Mouse (Mus musculus) heart, adult 2 months (tissue): ENCODE data around the gene Ccdc12. TPM values are rescaled to one million over a fixed set of nuclear protein-coding genes. Genes with fewer than 3 reads are reported as not detected.

Experiments used
- DNase-seq, 2 experiments: peaks; one replicate each; pipeline ENCODE4 v3.0.0; 2021
- H3K27ac ChIP-seq: fragments of 200-600 bp; 2 replicates; pipeline ENCODE4 v1.8.1; 2022
- H3K27me3 ChIP-seq: fragments of 200-500 bp; 2 replicates; pipeline ENCODE4 v1.6.1; 2012; ENCODE audit warnings: mild to moderate bottlenecking, low read length, inconsistent platforms, mixed read lengths; ENCODE audit not compliant: control insufficient read depth, insufficient read depth
- H3K36me3 ChIP-seq: fragments of 200-500 bp; 2 replicates; pipeline ENCODE4 v1.6.1; 2012; ENCODE audit warnings: low read length, inconsistent platforms; ENCODE audit not compliant: control insufficient read depth, insufficient read depth
- H3K4me1 ChIP-seq: fragments of 200-500 bp; 2 replicates; pipeline ENCODE4 v1.6.1; 2011; ENCODE audit warnings: low read length; ENCODE audit not compliant: control insufficient read depth, insufficient read depth
- H3K4me3 ChIP-seq: fragments of 200-600 bp; 2 replicates; pipeline ENCODE4 v1.8.1; 2022
- H3K79me2 ChIP-seq: fragments of 200-500 bp; replicated peaks from 2 replicates; pipeline ENCODE4 v1.6.1; 2012; ENCODE audit warnings: mild to moderate bottlenecking, inconsistent platforms, low read length, moderate library complexity, mixed read lengths; ENCODE audit not compliant: control insufficient read depth, insufficient read depth
- H3K9ac ChIP-seq: fragments of 200-500 bp; 2 replicates; pipeline ENCODE4 v1.6.1; 2012; ENCODE audit warnings: low read depth, mild to moderate bottlenecking, control low read depth, inconsistent platforms, low read length, mixed read lengths
- CTCF ChIP-seq: fragments of 200-600 bp; IDR thresholded peaks from 2 replicates; pipeline ENCODE4 v1.8.1; 2022; ENCODE audit warnings: antibody characterized with exemption, mild to moderate bottlenecking, moderate library complexity
- EP300 ChIP-seq: fragments of 200-500 bp; IDR thresholded peaks from 2 replicates; pipeline ENCODE4 v1.6.1; 2011; ENCODE audit warnings: low read depth, low read length, control low read depth; ENCODE audit not compliant: insufficient read depth
- POLR2A ChIP-seq: fragments of 200-500 bp; IDR thresholded peaks from 2 replicates; pipeline ENCODE4 v1.6.1; 2011; ENCODE audit warnings: mild to moderate bottlenecking, low read depth, low read length, control low read depth; ENCODE audit not compliant: insufficient read depth
- WGBS: fragments of 180-500 bp; shearing (Covaris S2); methylation state at CpG from one replicate; pipeline ENCODE4 v1.1.7; 2018; 5-methylcytosine and 5-hydroxymethylcytosine counted together
- intact Hi-C: fragments of 180-260 bp; cut with DNase I; formaldehyde crosslinking; loops from one replicate; pipeline ENCODE4 v1.15.1; 2025
- polyA plus RNA-seq: library from polyadenylated mRNA; depleted of rRNA; stranded (reverse); fragments of >200 nt; gene quantifications from 2 replicates; pipeline ENCODE4 v1.2.3, GENCODE M21; 2012
- total RNA-seq, 2 experiments: library from RNA; stranded (reverse); gene quantifications; 2 replicates each; pipeline ENCODE4 v1.2.3; 2021

The Ccdc12 gene
- total and polyA plus RNA-seq, 3 experiments: 54.1 to 94.8 (median 66.1) TPM

DNA sequence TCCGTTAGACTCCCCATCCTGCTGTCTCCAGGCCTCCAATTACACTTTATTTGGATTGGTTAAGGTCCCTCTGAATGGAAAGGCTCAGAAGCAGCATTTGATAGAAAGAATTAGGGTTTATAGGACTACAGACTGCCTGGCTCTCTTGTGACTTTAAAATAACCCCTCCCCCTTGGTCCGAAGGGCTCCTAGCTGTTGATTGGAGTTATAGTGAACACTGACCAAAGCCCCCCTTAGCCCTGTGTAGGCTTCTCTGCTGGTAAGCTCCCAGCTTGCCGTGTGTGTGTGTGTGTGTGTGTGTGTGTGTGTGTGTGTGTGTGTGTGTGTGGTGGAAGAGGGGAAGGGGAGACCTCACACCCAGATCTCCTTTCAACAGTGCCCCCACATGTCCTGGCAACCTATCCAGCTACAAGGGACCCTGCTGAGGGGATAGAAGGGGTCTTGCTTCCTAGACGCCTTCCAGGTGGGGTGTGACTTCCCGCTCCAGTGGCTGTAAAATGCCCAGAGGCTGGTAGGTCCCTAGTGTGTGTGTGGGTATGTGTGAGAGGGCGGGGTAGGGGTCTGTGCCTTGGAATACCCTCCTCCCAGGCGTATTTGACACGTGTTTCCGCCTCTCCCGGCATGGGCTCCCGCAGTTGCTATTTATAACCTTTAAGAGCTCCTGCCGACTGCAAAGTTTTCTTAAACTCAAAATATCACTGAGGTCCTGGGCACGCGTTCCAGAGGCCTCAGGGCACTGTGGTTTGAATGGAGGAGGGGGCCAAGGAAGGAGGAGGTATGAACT, 94.3 kb downstream of the Ccdc12 start:
- intact Hi-C loops: no loop called here
- no peaks in the 10 kb centered on the region for H3K27me3 ChIP-seq
- no peaks in the 10 kb centered on the region for H3K79me2 ChIP-seq
- DNase-seq: no peak
- H3K36me3 ChIP-seq: no peaks in the 10 kb centered on the region
- H3K4me1 ChIP-seq: peaks cover 8% of the 10 kb centered on the region
- TF ChIP-seq POLR2A: no peak
- no peak for TF ChIP-seq EP300
- no peak for TF ChIP-seq CTCF
- peak overlapping the region; percentile 17 for H3K27ac ChIP-seq
- 19% methylated on average over 14 of the region's 14 CpGs for WGBS
- no peak overlapping the region for H3K4me3 ChIP-seq
- peak overlapping the region; percentile 37 for H3K9ac ChIP-seq

DNA sequence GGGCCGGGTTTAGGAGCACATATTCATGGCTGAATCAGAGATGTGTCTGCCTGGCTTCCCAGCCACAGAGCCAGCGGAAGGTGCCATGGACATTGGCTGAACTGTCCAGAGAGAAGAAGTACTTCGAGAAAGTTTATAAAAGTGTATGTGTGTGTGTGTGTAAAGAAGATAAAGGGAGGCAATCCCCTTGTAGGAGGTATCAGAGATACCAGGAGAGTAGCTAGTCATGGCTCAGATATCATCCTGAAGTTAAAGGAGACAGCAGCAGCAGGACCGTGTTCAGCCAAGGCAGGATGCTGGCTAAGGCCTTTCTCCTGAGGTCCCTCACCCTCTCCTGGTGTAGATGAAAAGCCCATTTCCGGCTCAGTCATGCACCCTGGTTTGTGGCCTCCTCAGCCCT, 95.1 kb downstream of the Ccdc12 start:
- H3K27ac ChIP-seq: peak overlapping the region; percentile 17

DNA sequence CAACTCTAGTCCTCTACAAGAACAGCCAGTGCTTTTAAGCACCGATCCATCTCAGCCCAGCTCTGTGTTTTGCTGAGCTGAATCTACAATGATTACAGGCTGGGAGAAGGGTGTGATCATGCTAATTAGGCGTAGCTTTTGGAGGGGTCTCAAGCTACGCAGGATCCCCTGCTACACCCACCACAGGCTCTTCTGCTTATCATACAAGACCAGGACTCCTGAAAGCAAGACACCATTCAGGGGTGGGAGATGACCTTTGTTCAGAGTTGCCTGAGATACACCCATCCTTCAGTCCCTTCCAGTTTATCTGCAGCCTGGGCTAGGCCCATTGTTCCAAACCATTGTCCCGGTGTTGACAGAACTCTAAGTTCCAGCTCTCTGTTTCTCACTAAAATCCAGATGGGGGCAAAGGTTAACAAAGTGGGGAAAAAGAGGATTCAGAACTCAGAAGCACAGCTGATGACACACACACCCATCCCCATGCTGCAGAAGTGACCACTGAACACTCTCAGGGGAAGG, 96.7 kb downstream of the Ccdc12 start:
- no peak overlapping the region for H3K9ac ChIP-seq
- no peaks in the 10 kb centered on the region for H3K36me3 ChIP-seq
- H3K4me3 ChIP-seq: no peak overlapping the region
- TF ChIP-seq EP300 (no peak), CTCF (no peak), POLR2A (no peak)
- intact Hi-C loops: no loop called here
- WGBS: 68% methylated on average over 4 of the region's 4 CpGs
- no peaks in the 10 kb centered on the region for H3K79me2 ChIP-seq
- H3K27ac ChIP-seq: peak overlapping the region; percentile 15; the same call in 1 of the 2 replicates
- H3K4me1 ChIP-seq: peaks cover 9% of the 10 kb centered on the region
- no peak for DNase-seq
- H3K27me3 ChIP-seq: no peaks in the 10 kb centered on the region

More for the DNA sequence above, 95.1 kb downstream of the Ccdc12 start:
- WGBS: 58% methylated on average over 5 of the region's 5 CpGs
- Histone ChIP-seq H3K4me1 (peaks cover 8% of the 10 kb centered on the region), H3K27me3 (no peaks in the 10 kb centered on the region), H3K79me2 (no peaks in the 10 kb centered on the region), H3K4me3 (no peak overlapping the region), H3K9ac (no peak overlapping the region), H3K36me3 (no peaks in the 10 kb centered on the region)
- no peak for DNase-seq
- TF ChIP-seq EP300: no peak
- TF ChIP-seq POLR2A: no peak
- TF ChIP-seq CTCF: no peak
- intact Hi-C loops: no loop called here

DNA sequence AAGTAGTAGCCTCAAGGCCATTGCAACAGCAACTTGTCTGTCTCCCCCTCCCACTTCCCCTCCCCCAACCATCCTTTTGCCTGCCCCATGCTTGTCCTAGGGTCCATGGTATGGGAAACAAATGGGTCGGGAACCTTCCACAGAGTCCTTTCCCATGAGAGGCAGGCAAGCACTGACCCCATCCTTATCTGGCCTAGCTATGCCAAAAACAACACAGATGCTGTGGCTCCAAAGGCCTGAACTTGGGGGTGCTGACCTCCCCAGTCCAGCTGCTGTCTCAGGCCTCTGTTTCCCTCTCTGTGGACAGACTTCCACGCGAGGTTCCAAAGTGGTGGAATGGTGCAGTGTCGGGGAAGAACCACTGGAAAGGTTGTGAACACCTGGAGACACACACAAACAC, 97.5 kb downstream of the Ccdc12 start:
- H3K4me3 ChIP-seq: no peak overlapping the region
- no peak overlapping the region for H3K9ac ChIP-seq
- DNase-seq: no peak
- 44% methylated on average over 4 of the region's 4 CpGs for WGBS
- no peak overlapping the region for H3K27ac ChIP-seq
- no peaks in the 10 kb centered on the region for H3K36me3 ChIP-seq
- H3K4me1 ChIP-seq: peaks cover 15% of the 10 kb centered on the region
- intact Hi-C loops: no loop called here
- H3K27me3 ChIP-seq: no peaks in the 10 kb centered on the region
- TF ChIP-seq EP300: 0 out of 2 replicates have a peak, but pooled peaks have one; percentile 19
- no peak for TF ChIP-seq CTCF
- no peak for TF ChIP-seq POLR2A
- H3K79me2 ChIP-seq: no peaks in the 10 kb centered on the region

DNA sequence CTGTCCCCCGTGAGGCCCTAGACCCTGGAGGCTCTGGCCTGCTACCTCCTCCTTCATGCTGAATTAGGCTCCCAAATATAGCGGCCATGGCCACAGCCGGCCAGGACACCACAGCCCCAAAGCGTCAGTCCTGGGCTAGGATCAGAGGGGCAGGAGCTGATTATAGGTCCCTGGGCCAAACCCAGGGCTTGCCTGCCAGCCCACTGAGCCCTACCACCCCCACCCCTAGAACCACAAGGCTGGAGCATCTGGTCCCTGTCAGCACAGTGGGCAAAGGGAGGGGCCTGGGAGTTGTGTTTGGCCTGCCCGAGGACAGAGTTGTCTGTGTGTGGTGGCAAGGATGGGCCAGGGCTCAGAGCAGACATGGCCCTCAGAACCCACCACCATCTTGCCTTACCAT, 101.5 kb downstream of the Ccdc12 start:
- no peak for DNase-seq
- Histone ChIP-seq H3K4me1 (peaks cover 10% of the 10 kb centered on the region), H3K9ac (no peak overlapping the region), H3K27ac (peak overlapping the region; percentile 65), H3K4me3 (no peak overlapping the region), H3K79me2 (no peaks in the 10 kb centered on the region), H3K36me3 (no peaks in the 10 kb centered on the region), H3K27me3 (no peaks in the 10 kb centered on the region)
- WGBS: 84% methylated on average over 5 of the region's 5 CpGs
- intact Hi-C loops: loop anchor here (2.0 kb wide), 1 partner anchor 21 kb away; no protein-coding TSS in a partner anchor
- TF ChIP-seq POLR2A (no peak), EP300 (no peak), CTCF (no peak)

DNA sequence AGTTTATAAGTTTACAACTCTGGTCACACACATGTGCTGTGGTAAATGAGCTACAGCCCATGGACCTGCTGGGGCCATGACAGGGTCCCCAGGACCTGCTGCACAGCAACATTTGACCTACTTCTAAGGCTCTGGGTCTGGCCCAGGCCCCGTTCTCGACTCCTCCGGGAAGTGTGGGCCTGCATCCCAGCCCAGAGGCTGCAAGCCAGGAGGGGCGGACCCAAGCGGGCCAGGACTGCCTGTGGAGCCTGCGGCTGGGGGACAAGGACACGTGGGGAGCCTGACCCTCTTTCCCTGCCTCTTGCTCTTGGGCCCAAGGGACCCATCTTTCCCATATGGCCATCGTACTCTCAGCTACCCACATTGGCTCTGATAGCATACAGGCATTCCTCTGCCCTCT, 102.3 kb downstream of the Ccdc12 start:
- Histone ChIP-seq H3K27ac (peak overlapping the region; percentile 65), H3K79me2 (no peaks in the 10 kb centered on the region), H3K27me3 (no peaks in the 10 kb centered on the region), H3K9ac (no peak overlapping the region), H3K4me3 (no peak overlapping the region), H3K36me3 (no peaks in the 10 kb centered on the region), H3K4me1 (peaks cover 9% of the 10 kb centered on the region)
- TF ChIP-seq POLR2A: no peak
- no peak for TF ChIP-seq EP300
- TF ChIP-seq CTCF: no peak
- intact Hi-C loops: loop anchor here (1.0 to 2.0 kb wide), 3 partner anchors 20 to 42 kb away; no protein-coding TSS in a partner anchor
- peak; percentile 91 to 93 for DNase-seq
- 17% methylated on average over 8 of the region's 8 CpGs for WGBS
